Mouse (Mus musculus) R1 (cell line): ENCODE measurements around the gene Scd2.
A peak's percentile ranks its signal among the peaks of the same experiment; 100 is the strongest.
"Not testable (repeated sequence)": the region's sequence is repeated elsewhere in the genome, so short reads cannot be mapped to it uniquely, and the experiment has no call there.

Experiments
- DNase-seq: peaks from one replicate; pipeline ENCODE4 v3.0.0-alpha.2; 2018; ENCODE audit warnings: low read depth, low spot score

Gene Scd2

GRCm38 (mm10) chr19:44297068-44297760 lies 3.7 kb downstream of the Scd2 start:
- DNase-seq, result no peak

GRCm38 (mm10) chr19:44297862-44298261 lies 4.4 kb downstream of the Scd2 start:
- DNase-seq, result no peak

- no peak for DNase-seq
Observed at GRCm38 (mm10) chr19:44299078-44299477, 5.6 kb downstream of the Scd2 start.

- DNase-seq, result no peak
Observed at GRCm38 (mm10) chr19:44299902-44300301, 6.4 kb downstream of the Scd2 start.

GRCm38 (mm10) chr19:44300520-44300919 lies 7.0 kb downstream of the Scd2 start:
- no peak for DNase-seq

GRCm38 (mm10) chr19:44301176-44301575 lies 7.7 kb downstream of the Scd2 start:
- DNase-seq, result peak; percentile 41

GRCm38 (mm10) chr19:44301671-44302305 lies 8.3 kb downstream of the Scd2 start:
- DNase-seq, result no peak

- DNase-seq, result no peak
Observed at GRCm38 (mm10) chr19:44302901-44303300, 9.4 kb downstream of the Scd2 start.

- no peak for DNase-seq
Observed at GRCm38 (mm10) chr19:44303502-44303901, 10.0 kb downstream of the Scd2 start.

GRCm38 (mm10) chr19:44304419-44304818 lies 10.9 kb downstream of the Scd2 start:
- DNase-seq, result no peak

GRCm38 (mm10) chr19:44304851-44305510 lies 11.5 kb downstream of the Scd2 start:
- DNase-seq, result no peak

- no peak for DNase-seq
Observed at GRCm38 (mm10) chr19:44305701-44306100, 12.2 kb downstream of the Scd2 start.

GRCm38 (mm10) chr19:44306171-44306570 lies 12.7 kb downstream of the Scd2 start:
- no peak for DNase-seq

GRCm38 (mm10) chr19:44307101-44307914 lies 13.8 kb downstream of the Scd2 start:
- no peak for DNase-seq

- no peak for DNase-seq
Observed at GRCm38 (mm10) chr19:44307915-44308470, 14.5 kb downstream of the Scd2 start.

- no peak for DNase-seq
Observed at GRCm38 (mm10) chr19:44308611-44309246, 15.3 kb downstream of the Scd2 start.

- no peak for DNase-seq
Observed at GRCm38 (mm10) chr19:44309351-44310154, 16.1 kb downstream of the Scd2 start.

- DNase-seq, result not testable (repeated sequence)
Observed at GRCm38 (mm10) chr19:44310155-44310575, 16.7 kb downstream of the Scd2 start.

GRCm38 (mm10) chr19:44310814-44311213 lies 17.3 kb downstream of the Scd2 start:
- peak; percentile 47 for DNase-seq

GRCm38 (mm10) chr19:44311306-44312006 lies 18.0 kb downstream of the Scd2 start:
- DNase-seq, result no peak
